Mouse (Mus musculus) liver, embryonic 14.5 days (tissue): ENCODE measurements around the gene Lin9. TPM values are rescaled to one million over a fixed set of nuclear protein-coding genes. Genes with fewer than 3 reads are reported as not detected.
"Not testable (repeated sequence)": the region's sequence is repeated elsewhere in the genome, so short reads cannot be mapped to it uniquely, and the experiment has no call there.

Experiments
- ATAC-seq: fragments of 200-750 bp; cut with Nextera tagmentation; 2 replicates; pipeline ENCODE4 v1.8.0; 2017; ENCODE audit warnings: moderate number of reproducible peaks, mild to moderate bottlenecking, moderate library complexity; ENCODE audit not compliant: insufficient read depth
- DNase-seq, 3 experiments: peaks; one replicate each; pipeline ENCODE4 v3.0.0-alpha.2; 2012 to 2013; ENCODE audit warnings: low read depth in 3 of 3, low spot score in 3 of 3
- H3K27ac ChIP-seq: fragments of 300-500 bp; sonication (generic); 2 replicates; pipeline ENCODE4 v1.5.1; 2014; ENCODE audit warnings: moderate library complexity, mild to moderate bottlenecking, control low read depth, inconsistent platforms
- H3K27me3 ChIP-seq: fragments of 300-500 bp; sonication (generic); 2 replicates; pipeline ENCODE4 v1.6.1; 2014; ENCODE audit warnings: mild to moderate bottlenecking, low read length, moderate library complexity; ENCODE audit not compliant: control insufficient read depth, insufficient read depth
- H3K36me3 ChIP-seq: fragments of 300-500 bp; sonication (generic); replicated peaks from 2 replicates; pipeline ENCODE4 v1.6.1; 2014; ENCODE audit warnings: low read depth; ENCODE audit not compliant: control insufficient read depth, insufficient read depth
- H3K4me1 ChIP-seq, 2 experiments: fragments of 200-500 bp in 1 of 2; fragments of 300-500 bp in 1 of 2; sonication (generic) in 1 of 2; replicated peaks; 2 replicates each; pipeline ENCODE4 v1.6.1; 2012 to 2014; ENCODE audit warnings: antibody characterized with exemption in 1 of 2, inconsistent platforms in 1 of 2, low read length in 1 of 2; ENCODE audit not compliant: control insufficient read depth in 2 of 2, insufficient read depth in 2 of 2
- H3K4me2 ChIP-seq: fragments of 300-500 bp; sonication (generic); 2 replicates; pipeline ENCODE4 v1.6.1; 2014; ENCODE audit warnings: low read depth, mild to moderate bottlenecking, control low read depth, moderate library complexity
- H3K4me3 ChIP-seq, 2 experiments: fragments of 200-500 bp in 1 of 2; fragments of 300-500 bp in 1 of 2; sonication (generic) in 1 of 2; 2 replicates each; pipeline ENCODE4 v1.5.1; 2012 to 2014; ENCODE audit warnings: low read depth in 2 of 2, low read length in 2 of 2, mild to moderate bottlenecking in 2 of 2, control low read depth in 1 of 2, inconsistent platforms in 1 of 2, moderate library complexity in 1 of 2; ENCODE audit not compliant: insufficient read depth in 1 of 2
- H3K9ac ChIP-seq: fragments of 300-500 bp; sonication (generic); replicated peaks from 2 replicates; pipeline ENCODE4 v1.6.1; 2014; ENCODE audit warnings: mild to moderate bottlenecking, control low read depth, moderate library complexity
- H3K9me3 ChIP-seq: fragments of 300-500 bp; sonication (generic); 2 replicates; pipeline ENCODE4 v1.6.1; 2016; ENCODE audit warnings: low read length, mixed read lengths; ENCODE audit not compliant: control insufficient read depth
- CTCF ChIP-seq: IDR thresholded peaks from 2 replicates; pipeline ENCODE4 v1.5.1; 2016; ENCODE audit warnings: antibody characterized with exemption, low read depth, control low read depth
- EP300 ChIP-seq: IDR thresholded peaks from 2 replicates; pipeline ENCODE4 v1.6.1; 2016; ENCODE audit warnings: antibody characterized with exemption, low read depth
- WGBS: fragments of 180-500 bp; shearing (Covaris S2); extraction: QIAGEN DNeasy Blood & Tissue Kit; methylation state at CpG from one replicate; pipeline ENCODE4 v1.1.7; 2014; ENCODE audit not compliant: insufficient replicate concordance; 5-methylcytosine and 5-hydroxymethylcytosine counted together
- polyA plus RNA-seq, 2 experiments: library from polyadenylated mRNA; depleted of rRNA in 1 of 2; stranded (reverse) in 1 of 2; unstranded in 1 of 2; fragments of >200 nt; fragmentation: Nextera tagmentation in 1 of 2; extraction: Ambion mirVana in 1 of 2; gene quantifications; 2 replicates each; pipeline versions ENCODE4 v1.2.1 to v1.2.3; 2012 to 2014

Lin9 gene
- polyA plus RNA-seq, 2 experiments, result 5.4 to 11.4 TPM

DNA sequence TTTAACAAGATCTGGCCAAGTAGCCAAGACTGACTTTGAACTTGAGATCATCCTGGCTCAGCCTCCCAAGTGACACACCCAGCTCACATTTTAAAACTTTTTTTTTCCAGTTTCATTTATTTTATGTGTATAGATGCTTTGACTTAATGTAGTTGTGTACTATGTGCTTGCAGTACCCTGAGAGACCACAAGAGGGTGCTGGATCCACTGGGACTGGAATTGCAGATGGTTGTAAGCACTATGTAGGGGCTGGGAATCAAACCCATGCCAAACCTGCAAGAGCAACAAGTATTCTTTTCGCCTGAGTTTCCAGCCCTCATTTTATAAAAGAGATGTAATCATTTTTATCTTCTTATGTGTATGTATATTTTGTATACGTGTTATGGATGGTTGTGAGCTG is 17.0 kb upstream of the Lin9 start:
- Histone ChIP-seq H3K27me3 (no peaks in the 10 kb centered on the region), H3K36me3 (no peaks in the 10 kb centered on the region), H3K4me2 (no peak overlapping the region), H3K4me1 (no peaks in the 10 kb centered on the region), H3K9ac (no peak overlapping the region), H3K9me3 (peaks cover 3% of the 10 kb centered on the region), H3K4me3 (no peak overlapping the region), H3K27ac (no peak overlapping the region)
- ATAC-seq (no peak), DNase-seq (no peak)
- WGBS, result 61% methylated on average over 2 of the region's 2 CpGs
- TF ChIP-seq EP300 (no peak), CTCF (peak; percentile 74)

DNA sequence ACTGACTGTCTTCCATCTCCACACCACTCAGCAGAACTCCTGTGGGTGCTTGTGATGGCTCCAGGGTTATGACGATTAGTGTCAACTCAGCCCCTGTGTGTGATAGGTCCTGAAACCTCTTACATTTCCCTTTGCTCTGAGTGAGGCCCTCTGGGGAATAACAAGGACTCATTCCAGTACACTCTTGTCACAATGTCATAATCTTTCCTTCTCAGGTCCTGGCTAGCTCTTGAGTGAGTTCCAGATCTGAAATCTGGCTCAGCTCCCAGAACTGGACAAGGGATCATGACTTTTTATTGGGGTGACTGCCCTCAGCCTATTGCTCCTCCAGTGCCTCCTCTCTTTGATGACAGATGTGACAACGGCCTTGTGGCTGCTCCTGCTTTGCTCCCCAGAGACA is 14.8 kb upstream of the Lin9 start:
- 73% methylated on average over 2 of the region's 2 CpGs for WGBS

GRCm38 (mm10) chr1:180637796-180638195 is 3.2 kb upstream of the Lin9 start:
- H3K36me3 ChIP-seq, H3K9me3 ChIP-seq, H3K27me3 ChIP-seq, H3K4me2 ChIP-seq, H3K4me3 ChIP-seq, ATAC-seq, H3K9ac ChIP-seq, H3K27ac ChIP-seq, DNase-seq: not testable (repeated sequence)
- 68% methylated on average over 2 of the region's 2 CpGs for WGBS
- peaks cover 6 to 16% of the 10 kb centered on the region in 2 experiments; a peak in 3 of 4 replicates for H3K4me1 ChIP-seq

More for the DNA sequence above, 14.8 kb upstream of the Lin9 start:
- peaks cover 3% of the 10 kb centered on the region for H3K9me3 ChIP-seq
- TF ChIP-seq EP300, result no peak
- H3K36me3 ChIP-seq, result no peaks in the 10 kb centered on the region
- H3K27me3 ChIP-seq, result no peaks in the 10 kb centered on the region
- no peak overlapping the region for H3K4me2 ChIP-seq
- H3K4me1 ChIP-seq, result no peaks in the 10 kb centered on the region
- no peak overlapping the region for H3K27ac ChIP-seq
- H3K4me3 ChIP-seq, result no peak overlapping the region
- ATAC-seq (no peak), DNase-seq (no peak)
- H3K9ac ChIP-seq, result no peak overlapping the region

DNA sequence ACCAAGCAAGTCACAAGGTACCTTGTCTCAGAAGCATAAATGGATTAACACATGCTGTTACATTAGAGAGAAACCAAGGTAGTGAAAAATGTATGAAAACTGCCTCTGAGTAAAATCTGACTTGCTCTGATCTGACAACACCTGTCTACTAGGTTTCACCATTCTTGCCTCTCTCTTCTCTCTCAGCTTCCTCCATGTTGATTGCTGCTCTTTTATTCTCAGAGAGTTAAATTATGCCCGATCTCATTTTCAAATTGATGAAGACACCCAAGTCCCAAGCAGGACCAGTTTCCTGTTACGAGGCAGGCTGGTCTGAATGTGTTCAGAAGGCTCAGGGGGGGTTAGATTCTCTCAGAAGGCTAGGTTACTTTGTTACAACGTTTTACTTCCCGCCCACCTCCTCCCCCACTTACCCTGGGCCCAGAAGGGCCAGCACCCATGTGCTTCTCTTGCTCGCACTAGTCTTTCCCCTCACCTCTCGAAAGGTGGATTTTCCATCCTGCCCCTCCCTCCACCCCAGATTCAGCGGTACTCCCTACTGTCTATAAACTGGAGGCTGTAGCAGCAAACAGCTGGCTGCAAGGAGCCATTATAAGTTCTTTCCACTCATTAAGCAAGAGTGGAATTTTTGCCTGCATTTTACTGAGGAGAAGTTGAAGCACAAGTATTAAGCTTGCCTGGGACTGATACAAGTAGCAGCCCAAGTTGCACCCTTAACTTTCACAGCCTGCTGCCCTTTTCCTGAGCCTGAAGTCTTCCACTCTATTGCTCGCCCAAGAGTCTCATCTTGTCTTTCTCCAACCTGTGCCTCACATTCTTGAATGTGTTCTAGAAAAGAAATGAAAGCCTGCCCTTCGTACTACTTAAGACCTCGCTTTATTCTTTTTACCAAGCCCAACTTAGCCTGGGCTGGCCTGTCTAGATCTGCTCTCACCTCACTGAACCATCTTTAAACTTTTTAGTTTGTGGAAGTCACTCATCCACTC is 1.2 kb upstream of the Lin9 start:
- ATAC-seq (no peak), DNase-seq (no peak)
- H3K9ac ChIP-seq, result peak overlapping the region; percentile 91
- no peaks in the 10 kb centered on the region for H3K27me3 ChIP-seq
- no peaks in the 10 kb centered on the region for H3K36me3 ChIP-seq
- TF ChIP-seq CTCF (no peak), EP300 (no peak)
- peak overlapping the region; percentile 69 for H3K4me2 ChIP-seq
- WGBS, result 61% methylated on average over 10 of the region's 10 CpGs
- H3K27ac ChIP-seq, result no peak overlapping the region
- peak overlapping the region in 1 of 2 experiments; percentile 88; a peak in 2 of 4 replicates for H3K4me3 ChIP-seq
- H3K4me1 ChIP-seq, result peaks cover 6 to 18% of the 10 kb centered on the region in 2 experiments; a peak in 3 of 4 replicates
- H3K9me3 ChIP-seq, result no peaks in the 10 kb centered on the region

GRCm38 (mm10) chr1:180640605-180641125 is 285 bp upstream of the Lin9 start:
- Histone ChIP-seq H3K4me1 (peaks cover 6 to 20% of the 10 kb centered on the region in 2 experiments; a peak in 3 of 4 replicates), H3K9ac (peak overlapping the region; percentile 91), H3K27ac (peak overlapping the region; percentile 21), H3K9me3 (no peaks in the 10 kb centered on the region), H3K4me2 (peak overlapping the region; percentile 69), H3K27me3 (no peaks in the 10 kb centered on the region), H3K4me3 (peak overlapping the region; percentile 88 to 92), H3K36me3 (no peaks in the 10 kb centered on the region)
- ATAC-seq, result peak; percentile 46
- TF ChIP-seq CTCF (no peak), EP300 (no peak)
- WGBS, result under 1% methylated on average over 60 of the region's 61 CpGs
- peak; percentile 25 to 51 (median 26) for DNase-seq
